In the genomic region with DNA sequence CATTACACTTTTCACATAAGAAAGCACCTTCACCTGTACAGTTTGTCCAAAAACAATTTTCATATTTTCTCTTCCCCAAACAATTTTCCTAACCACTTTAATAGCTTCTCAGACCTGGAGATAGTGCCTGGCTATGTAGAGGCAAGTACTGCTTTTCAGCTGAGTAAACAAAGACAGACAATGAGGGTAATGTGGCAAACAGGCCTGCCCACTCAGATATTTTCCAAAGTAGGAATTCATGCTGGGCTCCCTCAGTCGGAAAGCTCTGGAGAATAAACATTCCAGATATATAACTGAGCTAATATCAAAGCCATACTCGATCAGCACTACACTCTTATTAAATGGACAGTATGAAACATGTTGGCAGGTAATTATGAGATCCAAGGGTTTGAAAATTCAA, we compare ENCODE assay signal across 17 mouse cellular contexts. TPM values are rescaled to one million over a fixed set of nuclear protein-coding genes. Genes with fewer than 3 reads are reported as not detected.
A peak's percentile ranks its signal among the peaks of the same experiment; 100 is the strongest.
DNase-seq lines count a peak whose midpoint lies in the region; ATAC-seq and TF ChIP-seq lines count a peak whose summit lies in the region.
"Had no signal": no experiment of that assay in that cellular context is flagged by ENCODE, and none has a peak within 500 bp of the region (broad histone marks: within the 10 kb centered on the region; RNA-seq: fewer than 3 reads in every experiment).

No protein-coding gene starts in this region.

- no peak for TF ChIP-seq CTCF in hindbrain, postnatal 0 days (IDR thresholded peaks at IDR 0.05; ENCODE audit: low read depth)

- H3K27me3 ChIP-seq in hindbrain, embryonic 13.5 days = no peaks in the 10 kb centered on the region
- no peaks in the 10 kb centered on the region for H3K27me3 ChIP-seq in hindbrain, embryonic 12.5 days
- no peaks in the 10 kb centered on the region for H3K27me3 ChIP-seq in hindbrain, postnatal 0 days (ENCODE audit: insufficient read depth, low read length)
- H3K27me3 ChIP-seq: midbrain, embryonic 12.5 days had no signal

- no peak overlapping the region for H3K9ac ChIP-seq in hindbrain, embryonic 13.5 days
- H3K9ac ChIP-seq in hindbrain, embryonic 12.5 days = no peak overlapping the region
- no peak overlapping the region for H3K9ac ChIP-seq in hindbrain, postnatal 0 days (replicated peaks; ENCODE audit: low read length)
- H3K9ac ChIP-seq: midbrain, embryonic 12.5 days had no signal

- H3K27ac ChIP-seq in hindbrain, embryonic 13.5 days = peak overlapping the region; percentile 35
- H3K27ac ChIP-seq in hindbrain, embryonic 12.5 days = no peak overlapping the region
- H3K27ac ChIP-seq in hindbrain, postnatal 0 days = no peak overlapping the region
- H3K27ac ChIP-seq: midbrain, embryonic 12.5 days had no signal

- 12% methylated on average over 2 of the region's 2 CpGs for WGBS in hindbrain, embryonic 13.5 days
- 6% methylated on average over 2 of the region's 2 CpGs for whole genome bisulfite sequencing in hindbrain, embryonic 12.5 days
- 3% methylated on average over 2 of the region's 2 CpGs for WGBS in hindbrain, postnatal 0 days

- H3K4me2 ChIP-seq in hindbrain, embryonic 13.5 days = no peak overlapping the region
- H3K4me2 ChIP-seq in hindbrain, embryonic 12.5 days (replicated peaks) = no peak overlapping the region
- H3K4me2 ChIP-seq in hindbrain, postnatal 0 days (ENCODE audit: low read depth, low read length) = 0 out of 2 replicates have a peak overlapping the region, but pooled peaks have one; percentile 5
- H3K4me2 ChIP-seq: midbrain, embryonic 12.5 days had no signal

- H3K4me1 ChIP-seq in hindbrain, embryonic 13.5 days (replicated peaks) = peaks cover 5% of the 10 kb centered on the region
- peaks cover 3% of the 10 kb centered on the region; the same call in 1 of the 2 replicates for H3K4me1 ChIP-seq in hindbrain, embryonic 12.5 days
- H3K4me1 ChIP-seq in hindbrain, postnatal 0 days (ENCODE audit: insufficient read depth, low read length) = no peaks in the 10 kb centered on the region; the same call in 1 of the 2 replicates

- ATAC-seq in hindbrain, embryonic 13.5 days (ENCODE audit: low FRiP score) = no peak; the same call in 1 of the 2 replicates
- ATAC-seq in hindbrain, embryonic 12.5 days (ENCODE audit: low FRiP score) = no peak
- no peak for ATAC-seq in hindbrain, postnatal 0 days
- no peak for ATAC-seq in monocyte, adult 5-6 weeks (replicated peaks; ENCODE audit: insufficient number of reproducible peaks, low FRiP score, low TSS enrichment, poor library complexity, severe bottlenecking)
- ATAC-seq: inflammation-experienced regulatory T-cells, adult 6 months had no signal

- H3K36me3 ChIP-seq in hindbrain, embryonic 13.5 days = no peaks in the 10 kb centered on the region
- no peaks in the 10 kb centered on the region for H3K36me3 ChIP-seq in hindbrain, embryonic 12.5 days
- no peaks in the 10 kb centered on the region for H3K36me3 ChIP-seq in hindbrain, postnatal 0 days (ENCODE audit: insufficient read depth, low read length)
- H3K36me3 ChIP-seq: midbrain, embryonic 12.5 days had no signal

- no peaks in the 10 kb centered on the region for H3K9me3 ChIP-seq in hindbrain, embryonic 13.5 days
- H3K9me3 ChIP-seq in hindbrain, embryonic 12.5 days (replicated peaks) = no peaks in the 10 kb centered on the region
- no peaks in the 10 kb centered on the region for H3K9me3 ChIP-seq in hindbrain, postnatal 0 days (ENCODE audit: low read length)
- H3K9me3 ChIP-seq: midbrain, embryonic 12.5 days had no signal

- DNase-seq in brain, adult 2 months (ENCODE audit: low read depth, low spot score) = peak; percentile 46
- DNase-seq in embryo, embryonic 10.5 days (ENCODE audit: low spot score) = peak; percentile 35
- DNase-seq in hindbrain, postnatal 0 days (ENCODE audit: low spot score) = no peak
- DNase-seq in spleen, adult 18-20 months = no peak
- DNase-seq in heart, adult 18-20 months = no peak
- DNase-seq: cerebellum, adult 11 months; gastrocnemius, postnatal 14 days; left cerebral cortex, postnatal 4 days; lung, adult 18-20 months; lung, postnatal 36 days; right cerebral cortex, postnatal 25 days; thymus, postnatal 4 days had no signal

- no peak overlapping the region for H3K4me3 ChIP-seq in hindbrain, embryonic 13.5 days
- H3K4me3 ChIP-seq in hindbrain, embryonic 12.5 days = no peak overlapping the region
- no peak overlapping the region for H3K4me3 ChIP-seq in hindbrain, postnatal 0 days (ENCODE audit: low read length)
- H3K4me3 ChIP-seq: midbrain, embryonic 12.5 days had no signal

RNA-seq across cellular contexts. Expression of gene Megf9, which starts 25.2 kb away (rescaled TPM):
- polyA plus RNA-seq in hindbrain, embryonic 13.5 days (2015; fragmentation: Nextera tagmentation; extraction: Ambion mirVana) = 31.3 and 32.1 TPM in 2 replicates
- 35.5 and 37.4 TPM in 2 replicates for polyA plus RNA-seq in hindbrain, embryonic 12.5 days (2016; fragmentation: Nextera tagmentation; extraction: Ambion mirVana)
- 79.2 and 88.2 TPM in 2 replicates for total RNA-seq in hindbrain, postnatal 0 days (2014; rRNA removed)
- polyA plus RNA-seq in hindbrain, postnatal 0 days (2015; fragmentation: Nextera tagmentation; extraction: Ambion mirVana) = 28.8 and 30.7 TPM in 2 replicates
- 24.2 to 33.0 TPM (median 28.5 TPM) in 3 replicates for total RNA-seq in monocyte, adult 5-6 weeks (2017)
- total RNA-seq in heart, adult 18-20 months (2021) = 10 to 100 TPM; 10.1 to 12.2 TPM

Comparison
In these comparisons a context has a peak if more than half of its experiments do, and no peak if none do; other contexts are left out.
1. DNase-seq: peak in brain, adult 2 months (single experiment) and embryo, embryonic 10.5 days (single experiment); none in hindbrain, postnatal 0 days (single experiment), spleen, adult 18-20 months (0 of 2) and heart, adult 18-20 months (0 of 2).